Mouse (Mus musculus): Measurements from ENCODE around the gene Snta1.

The Snta1 gene

GRCm38 (mm10) chr2:154348152-154348551 is 59.7 kb downstream of the Snta1 start:
- TF ChIP-seq GATA4 (IDR thresholded peaks at IDR 0.05; ENCODE audit: insufficient replicate concordance, low read length) = no peak

DNA sequence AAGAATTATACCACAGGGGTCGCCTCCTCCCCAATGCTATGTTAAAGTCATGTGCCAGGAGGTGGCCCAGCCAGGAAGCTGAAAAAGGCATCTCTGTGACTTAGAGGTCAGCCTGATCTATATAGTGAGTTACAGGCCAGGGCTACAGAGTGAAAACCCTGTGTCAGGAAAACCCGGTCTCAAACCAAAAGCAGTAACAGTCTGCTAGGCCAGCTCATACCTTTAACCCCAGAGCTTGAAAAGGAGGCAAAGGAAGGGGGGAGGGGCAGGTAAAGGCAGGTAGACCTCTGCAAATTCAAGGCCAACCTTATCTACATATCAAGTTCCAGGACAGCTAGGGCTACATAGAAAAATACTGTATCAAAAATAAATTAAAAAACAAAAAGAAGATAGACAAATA is 68.5 kb downstream of the Snta1 start:
- no peak for TF ChIP-seq GATA4 (IDR thresholded peaks at IDR 0.05; ENCODE audit: insufficient replicate concordance, low read length)

DNA sequence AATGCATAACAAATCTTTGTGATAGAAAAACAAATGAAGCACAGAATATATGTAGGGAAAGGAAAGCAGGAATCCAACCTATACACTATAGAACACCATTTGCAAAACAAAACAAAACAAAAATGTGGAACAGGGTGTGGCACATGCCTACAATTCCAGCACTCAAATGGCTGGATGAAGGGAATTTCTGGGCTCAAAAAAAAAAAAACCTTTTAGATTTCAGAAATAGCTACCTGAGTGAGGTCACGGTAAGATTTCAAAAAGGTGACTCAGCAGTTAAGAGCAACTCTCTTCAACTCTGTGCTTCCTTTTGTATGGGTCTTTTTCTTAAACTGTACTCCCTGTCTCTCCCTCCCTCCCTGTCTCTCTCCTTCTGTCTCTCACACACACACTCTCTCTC is 69.7 kb downstream of the Snta1 start:
- no peak for TF ChIP-seq GATA4 (IDR thresholded peaks at IDR 0.05; ENCODE audit: insufficient replicate concordance, low read length)

GRCm38 (mm10) chr2:154335572-154335971 is 72.3 kb downstream of the Snta1 start:
- TF ChIP-seq GATA4 (IDR thresholded peaks at IDR 0.05; ENCODE audit: insufficient replicate concordance, low read length) = no peak

DNA sequence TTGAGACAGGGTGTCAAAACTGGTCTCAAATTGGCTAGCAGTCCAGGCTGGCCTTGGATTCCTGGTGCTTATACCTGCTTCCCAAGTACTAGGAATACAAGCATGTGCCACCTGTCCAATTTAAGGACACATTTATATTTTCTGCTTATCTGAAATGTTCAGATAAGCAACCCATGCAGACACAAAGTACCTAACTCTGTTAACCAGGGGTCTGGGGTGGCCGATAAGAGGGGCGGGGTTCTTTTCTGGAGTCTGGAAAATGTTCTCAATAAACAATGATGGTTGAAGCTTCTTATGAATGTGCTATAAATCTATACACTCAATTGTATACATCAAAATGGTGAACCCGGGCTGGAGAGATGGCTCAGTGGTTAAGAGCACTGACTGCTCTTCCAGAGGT is 81.0 kb downstream of the Snta1 start:
- TF ChIP-seq GATA4 (IDR thresholded peaks at IDR 0.05; ENCODE audit: insufficient replicate concordance, low read length) = no peak
